19 mouse cellular contexts compared by ENCODE assay signal in genomic region chr7:122415904-122416303, GRCm38 (mm10).
DNase-seq lines count a peak whose midpoint lies in the region; ATAC-seq lines count a peak whose summit lies in the region.
"Had no signal": no experiment of that assay in that cellular context is flagged by ENCODE, and none has a peak within 500 bp of the region (broad histone marks: within the 10 kb centered on the region; RNA-seq: fewer than 3 reads in every experiment).

No protein-coding gene starts in this region.

- H3K27ac ChIP-seq in midbrain, embryonic 15.5 days, result no peak overlapping the region
- H3K27ac ChIP-seq in midbrain, embryonic 16.5 days (ENCODE audit: low read length), result no peak overlapping the region
- H3K27ac ChIP-seq: embryonic facial prominence, embryonic 15.5 days; heart, embryonic 10.5 days; liver, embryonic 13.5 days; neural tube, embryonic 12.5 days had no signal

- WGBS in midbrain, embryonic 15.5 days, result 54% methylated on average over 12 of the region's 12 CpGs
- 52% methylated on average over 12 of the region's 12 CpGs for WGBS in midbrain, embryonic 16.5 days

- no peak overlapping the region for H3K4me3 ChIP-seq in midbrain, embryonic 15.5 days
- H3K4me3 ChIP-seq in midbrain, embryonic 16.5 days (ENCODE audit: low read depth, low read length), result no peak overlapping the region
- H3K4me3 ChIP-seq: embryonic facial prominence, embryonic 15.5 days; heart, embryonic 10.5 days; liver, embryonic 13.5 days; neural tube, embryonic 12.5 days had no signal

- no peak overlapping the region for H3K4me2 ChIP-seq in midbrain, embryonic 15.5 days
- H3K4me2 ChIP-seq in midbrain, embryonic 16.5 days (ENCODE audit: low read length), result no peak overlapping the region
- H3K4me2 ChIP-seq: embryonic facial prominence, embryonic 15.5 days; liver, embryonic 13.5 days; neural tube, embryonic 12.5 days had no signal

- H3K36me3 ChIP-seq in midbrain, embryonic 15.5 days (replicated peaks), result no peaks in the 10 kb centered on the region
- no peaks in the 10 kb centered on the region for H3K36me3 ChIP-seq in midbrain, embryonic 16.5 days (ENCODE audit: control insufficient read depth, insufficient read depth, low read length)
- H3K36me3 ChIP-seq: embryonic facial prominence, embryonic 15.5 days; heart, embryonic 10.5 days; liver, embryonic 13.5 days; neural tube, embryonic 12.5 days had no signal

- no peak overlapping the region for H3K9ac ChIP-seq in midbrain, embryonic 15.5 days
- no peak overlapping the region for H3K9ac ChIP-seq in midbrain, embryonic 16.5 days (ENCODE audit: low read depth, low read length)
- H3K9ac ChIP-seq: embryonic facial prominence, embryonic 15.5 days; liver, embryonic 13.5 days; neural tube, embryonic 12.5 days had no signal

- ATAC-seq in frontal cortex, adult (ENCODE audit: low TSS enrichment), result peak; percentile 15; the same call in 1 of the 2 replicates
- ATAC-seq in midbrain, embryonic 15.5 days (replicated peaks), result peak; percentile 30; the same call in 1 of the 2 replicates
- ATAC-seq in midbrain, embryonic 16.5 days, result no peak

- no peaks in the 10 kb centered on the region for H3K27me3 ChIP-seq in midbrain, embryonic 15.5 days (replicated peaks)
- no peaks in the 10 kb centered on the region for H3K27me3 ChIP-seq in midbrain, embryonic 16.5 days (ENCODE audit: control insufficient read depth, insufficient read depth, low read depth, low read length)
- H3K27me3 ChIP-seq: embryonic facial prominence, embryonic 15.5 days; liver, embryonic 13.5 days; neural tube, embryonic 12.5 days had no signal

- no peak for DNase-seq in frontal cortex, postnatal 14 days (ENCODE audit: low spot score in 2 of 2)
- peak; percentile 20 for DNase-seq in induced T-regulatory cell, adult 2 months (ENCODE audit: low read depth)
- no peak for DNase-seq in lung, postnatal 10 days
- no peak for DNase-seq in heart, postnatal 14 days
- DNase-seq in layer of hippocampus, postnatal 25 days (ENCODE audit: extremely low spot score in 1 of 2, low spot score in 1 of 2), result no peak
- DNase-seq: cerebellum, adult 8-10 months; gastrocnemius, postnatal 25 days; kidney, adult 11 months; kidney, postnatal 25 days; liver, embryonic 13.5 days; spleen, adult 18-20 months; thymus, postnatal 14 days had no signal

- H3K9me3 ChIP-seq in midbrain, embryonic 15.5 days, result no peaks in the 10 kb centered on the region
- no peaks in the 10 kb centered on the region for H3K9me3 ChIP-seq in midbrain, embryonic 16.5 days (replicated peaks; ENCODE audit: control insufficient read depth, low read length, poor library complexity, severe bottlenecking)
- H3K9me3 ChIP-seq: embryonic facial prominence, embryonic 15.5 days; heart, embryonic 10.5 days; liver, embryonic 13.5 days; megakaryocyte, embryonic 14.5 days; neural tube, embryonic 12.5 days had no signal

- intact Hi-C loops in heart, postnatal 14 days (cut with DNase I), result no loop called here

- peaks cover 4% of the 10 kb centered on the region for H3K4me1 ChIP-seq in midbrain, embryonic 15.5 days
- peaks cover 6% of the 10 kb centered on the region; the same call in 1 of the 2 replicates for H3K4me1 ChIP-seq in midbrain, embryonic 16.5 days (ENCODE audit: control insufficient read depth, insufficient read depth, low read length)
- H3K4me1 ChIP-seq: embryonic facial prominence, embryonic 15.5 days; liver, embryonic 13.5 days had no signal
